Mouse (Mus musculus): Measurements from ENCODE around the gene Slc35d3. TPM values are rescaled to one million over a fixed set of nuclear protein-coding genes. Genes with fewer than 3 reads are reported as not detected.

The Slc35d3 gene
- not detected in 2 replicates for total RNA-seq (2015; ENCODE audit: low replicate concordance)
- not detected in 2 replicates for total RNA-seq (2017; ENCODE audit: low replicate concordance)

DNA sequence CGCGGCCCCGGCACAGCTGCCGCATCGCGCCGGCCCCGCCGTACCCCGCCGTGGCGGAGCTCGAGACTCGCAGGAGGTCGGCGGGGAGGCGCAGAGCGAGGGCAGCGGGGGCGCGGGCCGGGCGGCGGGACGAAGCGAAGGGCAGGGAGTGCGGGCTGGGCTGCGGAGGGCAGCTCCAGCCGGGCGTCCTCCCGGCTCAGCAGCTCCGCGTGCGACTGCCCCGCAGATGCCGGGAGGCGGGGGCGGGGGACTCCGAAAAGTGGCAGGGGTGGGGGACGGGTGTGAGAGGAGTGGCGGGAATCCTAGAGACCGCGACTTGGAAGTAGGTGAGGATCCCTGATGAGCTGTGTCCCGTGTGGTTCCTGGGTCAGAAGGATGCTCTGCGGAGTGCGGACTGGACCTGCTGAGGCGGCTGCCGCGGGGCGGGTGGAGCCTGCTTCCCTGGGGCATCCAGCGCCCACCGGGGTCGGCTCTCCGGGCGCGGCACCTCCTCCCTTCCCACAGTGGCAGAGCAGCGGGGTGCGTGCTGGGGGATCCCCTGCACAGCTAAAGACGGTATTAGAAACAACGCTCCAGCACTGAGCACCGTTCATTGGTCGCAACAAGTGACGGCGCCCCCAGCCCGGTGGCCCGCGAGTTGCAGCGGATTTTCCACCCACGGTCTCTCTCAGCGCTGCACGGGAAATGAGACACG is at the start of gene Slc35d3:
Gene Slc35d3 (minus strand): TSS at position 462 of the 694 bp plus-strand sequence.
- ATAC-seq (replicated peaks; ENCODE audit: low FRiP score, poor library complexity, severe bottlenecking) = no peak

DNA sequence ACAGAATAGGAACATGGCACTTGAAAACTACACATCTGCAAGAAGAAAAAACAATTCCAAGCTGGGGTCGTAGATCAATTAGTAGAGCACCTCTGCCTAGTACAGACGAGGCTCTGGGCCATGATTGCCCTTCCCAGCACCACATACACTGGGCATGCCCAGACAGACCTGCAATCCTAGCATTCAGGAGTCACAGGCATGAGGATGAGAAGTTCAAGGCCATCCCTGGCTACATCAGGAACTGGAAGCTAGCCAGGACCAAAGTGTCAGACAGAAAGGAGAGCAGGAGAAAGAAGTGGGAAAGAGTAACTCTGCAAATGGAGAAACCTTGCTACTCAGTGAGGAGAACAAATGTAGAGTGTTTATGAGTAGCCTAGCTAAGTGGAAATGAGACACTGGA is 48.9 kb upstream of the Slc35d3 start:
- no peak for ATAC-seq (replicated peaks; ENCODE audit: low FRiP score, poor library complexity, severe bottlenecking)

DNA sequence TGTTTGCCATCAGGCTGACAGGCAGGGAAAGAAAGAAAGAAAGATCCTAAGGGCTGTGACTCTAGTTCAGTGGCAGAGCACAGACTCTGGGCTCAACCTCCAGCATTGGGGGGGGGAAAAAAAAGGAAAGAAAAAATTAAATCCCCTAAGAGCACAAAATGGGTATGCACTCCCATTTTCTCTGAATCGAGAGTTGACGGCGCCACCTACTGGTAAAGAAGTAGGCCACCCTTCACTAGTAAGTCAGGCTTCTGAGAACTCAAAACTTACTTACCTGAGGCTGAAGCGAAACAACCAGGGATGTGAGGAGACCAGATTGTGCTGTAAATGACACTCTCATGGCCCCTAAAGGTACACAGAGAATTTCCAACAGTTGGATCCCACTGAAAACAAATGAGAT is 42.7 kb upstream of the Slc35d3 start:
- no peak for ATAC-seq (replicated peaks; ENCODE audit: low FRiP score, poor library complexity, severe bottlenecking)

DNA sequence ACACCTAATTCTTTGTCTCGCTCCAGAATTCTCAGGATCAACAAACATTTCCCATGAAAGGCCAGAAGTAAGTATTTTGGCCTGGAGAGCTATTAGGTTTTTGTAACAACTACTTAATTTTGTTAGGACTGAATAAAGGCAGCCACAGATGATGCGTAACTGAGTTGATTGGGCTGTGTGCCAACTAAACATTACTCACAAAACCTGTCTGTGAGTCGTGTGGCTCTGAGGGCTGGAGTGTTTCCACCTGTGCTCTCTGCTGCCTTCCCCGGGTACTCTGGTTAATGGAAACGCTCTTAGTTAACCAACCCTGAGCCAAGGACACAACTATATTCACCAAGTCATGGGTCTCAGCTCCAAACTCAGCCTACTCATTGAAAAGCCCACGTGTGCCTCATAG is 41.9 kb upstream of the Slc35d3 start:
- ATAC-seq (replicated peaks; ENCODE audit: low FRiP score, poor library complexity, severe bottlenecking) = no peak

DNA sequence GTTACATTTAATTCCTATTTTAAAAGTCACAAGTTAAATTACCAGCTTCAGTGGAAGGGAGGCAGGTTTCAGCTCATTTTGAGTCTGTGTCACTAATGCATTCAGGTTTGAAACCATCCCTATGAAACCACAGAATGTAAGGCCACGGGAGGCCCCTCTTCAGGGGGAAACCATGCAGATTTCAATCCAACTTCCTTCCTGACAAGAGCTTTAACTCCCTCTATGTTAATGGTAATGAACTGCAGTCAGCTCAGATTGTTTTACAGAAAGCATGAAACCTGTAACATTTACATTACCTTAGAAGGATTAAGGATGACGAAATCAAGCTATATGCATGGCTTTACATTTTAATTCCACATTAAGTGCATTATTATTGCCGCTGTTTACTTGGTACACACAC is 40.4 kb upstream of the Slc35d3 start:
- ATAC-seq (replicated peaks; ENCODE audit: low FRiP score, poor library complexity, severe bottlenecking) = no peak

DNA sequence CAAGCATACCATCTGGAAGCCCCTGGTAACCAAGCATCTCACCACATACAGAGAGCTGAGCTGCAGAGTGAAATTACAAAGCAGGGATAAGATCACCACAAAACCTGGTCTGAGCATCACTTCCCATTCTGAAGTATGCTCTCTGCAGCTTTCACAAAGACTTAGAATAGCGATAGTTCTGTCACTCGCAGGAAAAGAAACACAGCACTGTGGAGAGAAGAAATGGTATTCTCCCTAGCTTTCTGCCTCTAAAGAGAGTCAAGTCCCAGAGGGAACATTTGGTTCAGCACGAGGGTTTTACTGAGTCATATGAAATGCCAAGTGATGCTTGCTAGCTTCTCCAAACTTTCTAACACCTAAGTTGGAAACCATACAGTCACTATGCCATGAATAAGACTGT is 38.6 kb upstream of the Slc35d3 start:
- no peak for ATAC-seq (replicated peaks; ENCODE audit: low FRiP score, poor library complexity, severe bottlenecking)

DNA sequence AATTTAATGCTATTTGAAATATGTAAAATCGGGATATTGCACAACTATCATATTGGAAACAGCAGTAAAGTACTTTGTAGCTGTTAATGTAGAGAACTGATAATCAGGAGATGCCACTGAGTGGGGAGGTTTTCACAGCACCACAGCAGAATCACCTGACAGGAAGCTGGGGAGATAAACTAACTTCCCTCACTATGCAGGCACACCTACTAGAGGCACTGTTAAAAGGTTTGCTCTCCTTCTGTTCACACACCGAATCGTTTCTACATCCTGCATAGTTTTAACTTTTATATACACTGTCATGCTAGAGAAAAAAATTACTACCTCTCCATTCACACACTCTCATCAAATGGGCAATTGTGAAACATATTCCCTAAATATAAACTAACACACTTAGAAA is 35.0 kb upstream of the Slc35d3 start:
- no peak for ATAC-seq (replicated peaks; ENCODE audit: low FRiP score, poor library complexity, severe bottlenecking)

DNA sequence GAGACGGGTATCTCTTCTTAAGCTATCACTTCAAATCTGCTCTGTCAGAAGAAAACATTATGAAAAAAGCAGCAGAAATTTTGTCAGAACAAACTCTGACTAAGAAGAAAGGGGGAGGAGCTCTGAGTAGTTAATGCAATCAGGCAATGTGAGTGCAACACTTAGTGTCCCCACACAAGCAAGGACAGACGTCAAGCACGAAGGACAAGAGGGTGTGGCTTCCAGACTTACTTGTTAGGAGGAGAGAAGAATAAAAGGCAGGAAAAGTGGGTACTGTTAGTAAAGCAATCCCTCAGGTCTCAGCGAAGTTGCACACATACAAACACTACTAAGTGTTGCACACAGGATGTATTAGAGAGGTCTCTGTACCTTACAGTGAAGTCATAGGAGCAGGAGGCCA is 33.1 kb upstream of the Slc35d3 start:
- ATAC-seq (replicated peaks; ENCODE audit: low FRiP score, poor library complexity, severe bottlenecking) = no peak

DNA sequence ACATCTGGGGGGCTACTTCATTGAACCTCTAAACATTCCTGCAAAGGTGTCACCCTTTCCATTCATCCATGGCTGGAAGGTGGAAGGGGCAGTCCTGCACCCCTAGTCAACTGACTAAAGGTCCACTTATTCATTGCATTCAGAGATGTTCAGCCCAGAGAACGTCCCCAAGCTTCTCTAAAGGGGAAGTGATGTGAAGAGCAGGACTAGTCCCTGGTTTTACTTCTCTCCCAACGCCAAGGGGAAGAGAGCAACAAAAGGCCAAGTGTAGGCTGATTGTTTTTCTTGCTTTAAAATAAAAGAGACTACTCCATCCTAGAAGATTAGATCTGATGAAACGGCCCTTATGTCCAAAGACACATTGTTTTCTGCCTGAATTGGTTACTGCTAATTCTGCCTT is 29.2 kb upstream of the Slc35d3 start:
- no peak for ATAC-seq (replicated peaks; ENCODE audit: low FRiP score, poor library complexity, severe bottlenecking)

DNA sequence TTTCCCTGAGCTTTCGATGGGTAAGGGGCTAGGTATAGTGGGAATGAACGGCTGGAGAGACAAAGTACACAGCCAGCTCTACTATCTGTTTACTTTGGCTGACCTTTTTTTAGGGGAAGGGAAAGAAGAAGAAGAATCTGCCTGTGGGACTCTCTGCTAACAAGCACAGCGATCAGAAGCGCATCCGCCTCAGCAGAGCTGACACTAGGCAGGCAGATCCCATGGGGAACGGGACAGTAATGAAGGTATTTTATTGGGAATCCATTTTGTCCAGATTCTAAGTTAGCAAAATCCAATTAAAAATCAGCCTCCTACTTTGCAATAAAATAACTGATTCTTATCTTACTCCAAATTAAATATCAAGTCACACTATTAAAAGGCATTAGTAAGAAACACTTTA is 27.9 kb upstream of the Slc35d3 start:
- no peak for ATAC-seq (replicated peaks; ENCODE audit: low FRiP score, poor library complexity, severe bottlenecking)

DNA sequence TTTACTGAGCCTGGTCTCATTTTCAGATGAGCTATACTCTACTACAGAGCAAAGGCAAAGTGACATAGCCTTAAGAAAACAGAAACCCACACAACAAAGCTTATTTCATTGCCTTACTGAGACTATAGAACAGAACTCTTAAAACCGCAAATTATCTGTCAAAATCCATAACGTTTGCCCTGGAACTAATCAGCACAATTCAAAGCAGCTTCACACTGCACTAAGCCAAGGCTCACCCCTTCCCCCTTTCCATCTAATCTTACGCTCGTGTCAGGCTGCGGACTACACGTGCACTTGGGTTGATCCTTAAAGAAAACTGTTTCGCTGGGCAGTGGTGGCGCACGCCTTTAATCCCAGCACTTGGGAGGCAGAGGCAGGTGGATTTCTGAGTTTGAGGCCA is 26.4 kb upstream of the Slc35d3 start:
- ATAC-seq (replicated peaks; ENCODE audit: low FRiP score, poor library complexity, severe bottlenecking) = no peak

DNA sequence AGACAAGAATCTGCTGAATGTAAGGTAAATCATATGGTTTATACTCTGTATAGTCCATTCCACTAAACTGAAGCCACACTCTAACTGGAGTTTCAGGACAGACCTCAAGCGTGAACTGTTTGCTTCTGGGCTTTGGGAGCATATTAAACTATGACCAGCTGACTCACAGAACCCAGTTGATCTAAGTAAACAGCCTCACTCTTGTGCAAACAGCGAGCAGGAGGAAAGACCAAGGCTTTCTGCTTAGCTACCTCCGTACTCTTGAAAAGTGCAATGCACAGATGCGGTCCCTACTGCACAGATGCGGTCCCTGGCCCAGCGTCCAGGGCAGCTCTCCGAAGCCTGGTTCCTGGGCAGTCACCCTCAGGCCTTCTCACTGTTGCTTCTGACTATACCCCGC is 26.0 kb upstream of the Slc35d3 start:
- ATAC-seq (replicated peaks; ENCODE audit: low FRiP score, poor library complexity, severe bottlenecking) = no peak

DNA sequence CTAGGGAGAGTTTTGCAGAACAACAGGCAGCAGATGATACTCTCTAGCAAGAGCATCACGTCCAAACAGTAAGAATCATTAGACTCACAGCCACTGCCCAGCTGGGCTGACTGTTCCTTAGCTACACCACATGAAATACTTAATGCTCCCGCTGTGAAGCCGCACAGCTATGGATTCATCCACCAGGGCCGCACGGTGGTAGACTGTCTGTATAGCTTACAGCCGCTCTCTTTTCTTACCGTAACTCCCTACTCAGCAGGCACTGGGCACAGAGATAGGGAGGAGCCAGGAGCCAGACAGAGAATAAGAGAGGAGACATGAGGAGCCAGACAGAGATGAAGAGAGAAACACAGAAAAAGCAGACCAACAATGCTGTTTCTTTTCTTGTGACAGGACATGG is 25.4 kb upstream of the Slc35d3 start:
- no peak for ATAC-seq (replicated peaks; ENCODE audit: low FRiP score, poor library complexity, severe bottlenecking)

DNA sequence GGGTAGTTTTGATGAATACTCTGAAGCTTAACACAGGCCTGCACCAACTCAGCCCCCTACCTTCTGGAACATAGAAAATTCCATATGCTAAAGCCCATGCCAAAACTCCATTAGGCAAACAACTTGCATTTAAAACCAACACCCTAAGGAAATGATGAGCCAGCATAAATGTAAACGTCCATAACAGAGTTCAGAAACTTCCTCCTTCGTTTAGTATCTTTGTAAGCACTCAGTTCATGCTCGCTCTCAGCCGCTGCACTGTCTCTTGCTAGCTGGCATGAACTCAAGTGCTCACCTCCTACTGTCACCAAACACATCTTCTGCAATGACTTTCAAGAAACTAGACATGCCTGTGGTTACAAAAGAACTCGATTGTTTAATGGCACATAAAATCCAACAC is 24.1 kb upstream of the Slc35d3 start:
- no peak for ATAC-seq (replicated peaks; ENCODE audit: low FRiP score, poor library complexity, severe bottlenecking)

DNA sequence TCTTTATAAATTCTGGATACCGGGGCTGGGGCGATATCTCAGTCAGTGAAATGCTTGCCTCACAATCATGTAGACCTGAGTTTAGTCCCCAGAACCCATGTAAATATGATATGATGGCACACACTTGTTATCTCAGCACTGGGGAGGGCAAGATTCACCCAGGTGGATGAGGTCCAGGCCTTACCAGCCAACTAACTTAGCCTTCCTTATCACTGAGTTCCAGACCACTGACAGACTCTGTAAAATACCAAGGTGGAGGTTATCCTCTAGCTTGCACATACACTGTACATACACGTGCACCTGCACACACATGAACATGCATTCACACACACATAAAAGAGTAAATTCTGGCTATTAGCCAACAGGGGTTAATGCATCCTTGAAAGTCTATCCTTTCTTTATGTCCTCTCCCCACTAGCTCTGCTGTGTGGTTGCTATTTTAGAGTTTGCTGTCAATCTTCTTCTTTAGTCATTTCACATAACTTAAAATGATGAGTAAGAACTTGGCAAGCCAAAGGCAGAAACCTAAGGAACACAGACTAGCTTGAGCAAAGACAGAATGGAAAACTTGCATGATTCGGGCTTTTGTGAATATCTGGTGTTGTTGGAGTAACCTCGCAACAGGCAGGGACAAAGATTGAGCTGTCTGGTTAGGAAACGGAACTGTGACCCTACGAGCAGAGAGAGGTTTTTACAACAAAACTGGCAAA is 4.5 kb upstream of the Slc35d3 start:
- ATAC-seq (replicated peaks; ENCODE audit: low FRiP score, poor library complexity, severe bottlenecking) = no peak

DNA sequence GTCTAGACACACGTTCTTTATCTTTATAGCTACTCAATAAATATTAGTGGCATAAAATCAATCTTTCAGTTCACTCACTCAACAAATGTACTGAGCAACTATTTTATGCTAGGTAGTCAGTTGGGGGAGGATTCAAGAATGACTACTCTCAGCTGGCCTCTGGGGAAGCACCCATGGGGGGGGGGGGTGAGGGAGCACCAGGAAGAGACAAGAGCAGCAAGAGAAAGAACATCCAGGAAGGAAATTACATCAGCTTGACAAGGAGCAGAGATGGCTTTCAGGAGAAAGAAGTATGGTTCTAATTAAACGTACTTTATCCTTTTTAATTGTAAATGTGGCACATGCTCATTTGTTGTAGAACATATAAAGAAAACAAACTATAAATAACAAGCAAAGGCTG is 2.4 kb upstream of the Slc35d3 start:
- ATAC-seq (replicated peaks; ENCODE audit: low FRiP score, poor library complexity, severe bottlenecking) = no peak

DNA sequence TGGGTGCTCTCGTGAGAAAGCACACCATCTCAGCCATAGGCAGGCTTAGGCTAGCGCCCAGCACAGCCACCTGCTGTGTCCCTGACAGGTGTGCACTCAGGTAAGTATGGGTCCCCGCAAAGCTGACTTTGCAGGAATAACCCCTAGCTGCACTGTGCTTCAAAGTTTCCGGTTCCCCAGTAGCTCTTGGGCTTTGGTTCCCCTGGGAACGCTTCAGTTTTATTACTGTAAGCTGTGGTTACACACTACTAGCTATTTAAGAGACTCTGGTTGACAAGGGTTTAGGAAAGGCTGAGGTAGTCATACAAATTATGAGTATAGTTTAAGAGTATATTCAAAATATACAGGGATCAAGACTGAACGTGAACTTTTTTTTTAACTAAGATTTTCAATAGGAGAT is 1.5 kb upstream of the Slc35d3 start:
- no peak for ATAC-seq (replicated peaks; ENCODE audit: low FRiP score, poor library complexity, severe bottlenecking)

DNA sequence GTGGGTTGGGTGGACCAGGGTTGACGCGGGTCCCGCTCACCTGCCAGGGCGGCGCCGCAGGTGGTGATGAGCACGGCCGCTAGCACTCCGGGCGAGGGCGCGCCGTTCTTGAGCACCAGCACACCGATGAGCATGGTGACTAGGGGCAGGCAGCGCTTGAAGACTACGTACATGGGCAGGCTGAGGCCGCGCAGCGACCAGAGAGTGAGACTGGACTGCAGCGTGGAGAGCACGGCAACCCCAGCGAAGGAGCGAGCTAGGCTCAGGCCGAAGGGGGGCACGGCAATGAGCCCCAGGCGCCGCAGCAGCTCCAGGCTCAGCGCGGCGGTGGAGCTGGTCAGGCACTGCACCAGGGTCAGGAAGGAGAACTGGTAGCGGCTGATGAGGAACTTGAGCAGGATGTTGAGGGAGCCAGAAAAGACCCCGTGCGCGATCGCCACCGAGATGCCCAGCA is 688 bp downstream of the Slc35d3 start:
- no peak for ATAC-seq (replicated peaks; ENCODE audit: low FRiP score, poor library complexity, severe bottlenecking)

DNA sequence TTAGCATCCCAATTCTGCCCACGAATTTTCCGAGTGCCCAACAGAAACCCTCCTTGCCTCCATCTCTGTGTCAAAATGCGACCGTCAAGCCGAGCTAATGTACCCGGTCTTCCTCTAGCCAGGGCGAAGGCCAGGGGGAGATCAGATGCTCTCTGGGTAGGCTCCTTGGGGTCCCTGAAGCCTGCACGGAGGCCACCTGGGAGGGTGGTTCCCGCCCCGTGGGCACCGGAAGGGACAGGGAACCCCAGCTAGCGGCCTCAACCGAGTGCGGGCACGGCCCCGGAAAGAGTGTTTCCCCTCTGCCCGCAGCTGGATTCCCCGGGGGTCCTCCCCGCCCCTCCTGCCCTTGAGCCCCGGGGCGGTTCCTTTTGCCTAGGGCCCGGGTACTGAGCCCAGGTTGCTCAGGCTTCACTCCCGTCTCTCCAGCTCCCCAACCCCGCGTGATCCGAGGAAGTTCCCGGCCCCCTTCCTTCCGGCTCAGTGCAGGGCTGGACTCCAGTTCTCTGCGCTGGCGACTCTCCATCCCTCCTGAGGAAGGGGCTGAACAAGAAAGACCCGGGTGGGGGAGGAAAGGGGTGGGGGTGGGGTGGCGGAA is 1.4 kb downstream of the Slc35d3 start:
- no peak for ATAC-seq (replicated peaks; ENCODE audit: low FRiP score, poor library complexity, severe bottlenecking)

DNA sequence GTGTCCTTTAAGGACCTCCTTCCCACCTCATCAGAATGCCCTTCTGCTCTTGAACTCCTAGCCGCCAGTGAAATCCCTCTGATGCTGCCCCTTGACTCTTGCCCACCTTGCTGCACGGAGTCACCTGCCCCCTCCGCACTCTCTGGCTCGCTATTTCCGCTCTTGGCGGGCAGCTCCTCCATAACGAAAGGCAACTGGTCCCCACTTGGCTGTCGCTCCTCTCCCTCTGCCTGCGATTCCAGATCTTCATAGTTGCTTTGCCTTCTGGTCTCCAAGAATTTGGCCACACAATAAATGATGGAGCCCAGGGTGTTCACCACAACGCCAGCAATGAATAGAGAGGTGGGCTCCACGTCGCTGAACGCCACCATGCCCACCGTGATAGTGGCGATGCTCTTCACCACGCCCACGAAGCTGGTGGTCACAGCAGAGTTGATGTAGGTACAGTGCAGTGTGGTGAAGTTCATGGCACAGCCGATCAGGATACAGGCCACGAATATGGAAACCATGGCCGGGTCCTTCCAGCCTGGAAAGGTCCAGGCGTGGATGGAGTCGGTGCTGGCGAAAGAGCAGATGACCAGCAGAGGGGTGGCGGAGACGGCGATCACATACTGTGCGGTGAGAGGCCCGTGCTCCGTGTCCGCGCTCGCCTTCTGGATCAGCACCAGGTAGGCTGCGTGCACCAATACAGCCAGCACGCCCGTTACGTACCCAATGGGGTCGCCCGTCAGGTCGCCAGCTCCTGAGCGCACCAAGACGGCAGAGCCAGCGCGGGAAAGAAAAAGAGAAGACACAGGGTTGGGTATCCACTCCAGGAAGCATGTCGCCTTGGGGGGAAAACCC is 2.1 kb downstream of the Slc35d3 start:
- ATAC-seq (replicated peaks; ENCODE audit: low FRiP score, poor library complexity, severe bottlenecking) = no peak
